In the genomic region with DNA sequence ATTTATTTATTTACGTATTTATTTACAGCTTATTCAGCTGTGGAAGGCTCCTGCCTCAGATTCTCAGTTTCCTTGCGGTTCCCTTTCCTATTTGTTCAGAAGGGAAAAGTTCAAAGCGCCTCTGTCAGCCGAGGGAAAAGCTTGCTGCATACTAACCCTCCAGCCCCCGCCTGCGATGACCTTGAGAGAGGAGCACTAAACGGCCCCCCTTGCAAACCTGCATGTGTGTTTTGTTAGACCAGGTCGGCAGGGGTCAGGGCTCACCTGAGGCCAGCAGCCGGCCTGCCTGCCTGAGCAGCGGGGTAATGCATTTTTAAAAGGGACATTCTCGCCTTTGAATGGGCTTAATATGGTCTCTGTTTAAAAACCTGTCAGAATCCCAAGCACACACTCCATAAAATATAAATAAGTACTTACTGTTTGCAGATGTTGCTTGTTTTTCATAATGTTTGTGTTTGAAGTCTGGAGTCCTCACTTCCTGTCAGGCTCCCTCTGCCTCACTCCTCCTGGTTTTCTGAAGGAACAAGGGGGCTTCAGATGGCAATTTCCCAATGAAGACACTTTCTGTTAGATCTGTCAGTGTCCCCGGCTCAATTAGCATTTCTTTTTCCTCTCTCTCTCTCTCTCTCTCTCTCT, we compare ENCODE assay signal across 8 mouse cellular contexts.
DNase-seq lines count a peak whose midpoint lies in the region; ATAC-seq and TF ChIP-seq lines count a peak whose summit lies in the region.

No protein-coding gene starts in this region.

- TF ChIP-seq CTCF in lung, adult 2 months (IDR thresholded peaks at IDR 0.05; ENCODE audit: insufficient read depth, low read length), result no peak

- peak; percentile 55; the same call in 1 of the 2 replicates for ATAC-seq in lung, embryonic 15.5 days (ENCODE audit: borderline replicate concordance, extremely low read depth, low FRiP score, low TSS enrichment)
- no peak for ATAC-seq in intestine, embryonic 14.5 days (replicated peaks; ENCODE audit: low FRiP score, low TSS enrichment, low read depth)
- ATAC-seq in liver, embryonic 13.5 days (ENCODE audit: low read depth), result no peak
- no peak for ATAC-seq in stomach, embryonic 16.5 days (ENCODE audit: insufficient read depth, low FRiP score)

- WGBS in lung, embryonic 15.5 days, result 8% methylated on average over 12 of the region's 12 CpGs
- 20% methylated on average over 12 of the region's 12 CpGs for WGBS in lung, adult 2 months
- 8% methylated on average over 12 of the region's 12 CpGs for WGBS in intestine, embryonic 14.5 days
- WGBS in liver, embryonic 13.5 days (ENCODE audit: insufficient replicate concordance), result 15% methylated on average over 12 of the region's 12 CpGs
- WGBS in stomach, embryonic 16.5 days, result 20% methylated on average over 12 of the region's 12 CpGs

- H3K9me3 ChIP-seq in lung, embryonic 15.5 days, result no peaks in the 10 kb centered on the region
- no peaks in the 10 kb centered on the region for H3K9me3 ChIP-seq in intestine, embryonic 14.5 days (ENCODE audit: control insufficient read depth, low read length)
- no peaks in the 10 kb centered on the region for H3K9me3 ChIP-seq in liver, embryonic 13.5 days (replicated peaks)
- H3K9me3 ChIP-seq in stomach, embryonic 16.5 days (replicated peaks; ENCODE audit: control insufficient read depth, low read length), result no peaks in the 10 kb centered on the region

- DNase-seq in lung, adult 2 months, result no peak
- peak; percentile 57 for DNase-seq in intestine, embryonic 14.5 days (ENCODE audit: low spot score)
- no peak for DNase-seq in liver, embryonic 13.5 days
- DNase-seq in cerebellum, adult 18-20 months, result no peak
- DNase-seq in thymus, adult 18-20 months, result no peak
- DNase-seq in frontal cortex, postnatal 25 days (ENCODE audit: low spot score in 2 of 2), result no peak

- H3K4me3 ChIP-seq in lung, embryonic 15.5 days, result peak overlapping the region; percentile 34
- H3K4me3 ChIP-seq in lung, adult 2 months (replicated peaks; ENCODE audit: extremely low read depth, low read depth, low read length), result no peak overlapping the region
- H3K4me3 ChIP-seq in intestine, embryonic 14.5 days (ENCODE audit: low read depth, low read length), result peak overlapping the region; percentile 27
- peak overlapping the region; percentile 29 for H3K4me3 ChIP-seq in liver, embryonic 13.5 days (replicated peaks)
- peak overlapping the region; percentile 42 for H3K4me3 ChIP-seq in stomach, embryonic 16.5 days (replicated peaks; ENCODE audit: low read length)

- H3K9ac ChIP-seq in lung, embryonic 15.5 days, result no peak overlapping the region
- peak overlapping the region; percentile 20; the same call in 1 of the 2 replicates for H3K9ac ChIP-seq in intestine, embryonic 14.5 days (ENCODE audit: low read length)
- H3K9ac ChIP-seq in liver, embryonic 13.5 days, result no peak overlapping the region
- peak overlapping the region; percentile 47; the same call in 1 of the 2 replicates for H3K9ac ChIP-seq in stomach, embryonic 16.5 days (ENCODE audit: low read length)

- TF ChIP-seq POLR2A in lung, adult 2 months (IDR thresholded peaks at IDR 0.05; ENCODE audit: borderline replicate concordance, extremely low read depth, low read depth, low read length), result no peak

- H3K27ac ChIP-seq in lung, embryonic 15.5 days, result no peak overlapping the region
- no peak overlapping the region for H3K27ac ChIP-seq in intestine, embryonic 14.5 days (ENCODE audit: low read depth)
- no peak overlapping the region for H3K27ac ChIP-seq in liver, embryonic 13.5 days
- no peak overlapping the region for H3K27ac ChIP-seq in stomach, embryonic 16.5 days (ENCODE audit: low read length)

- H3K36me3 ChIP-seq in lung, embryonic 15.5 days, result no peaks in the 10 kb centered on the region
- H3K36me3 ChIP-seq in intestine, embryonic 14.5 days (ENCODE audit: control insufficient read depth, insufficient read depth, low read length), result no peaks in the 10 kb centered on the region
- H3K36me3 ChIP-seq in liver, embryonic 13.5 days, result no peaks in the 10 kb centered on the region
- no peaks in the 10 kb centered on the region for H3K36me3 ChIP-seq in stomach, embryonic 16.5 days (ENCODE audit: control insufficient read depth, insufficient read depth, low read length)

- H3K4me1 ChIP-seq in lung, embryonic 15.5 days, result peaks cover 20% of the 10 kb centered on the region
- peaks cover 5% of the 10 kb centered on the region for H3K4me1 ChIP-seq in lung, adult 2 months (ENCODE audit: control insufficient read depth, insufficient read depth, low read length)
- H3K4me1 ChIP-seq in intestine, embryonic 14.5 days (replicated peaks; ENCODE audit: control insufficient read depth, insufficient read depth, low read length), result peaks cover 33% of the 10 kb centered on the region
- H3K4me1 ChIP-seq in liver, embryonic 13.5 days (replicated peaks), result peaks cover 45% of the 10 kb centered on the region
- peaks cover 9% of the 10 kb centered on the region for H3K4me1 ChIP-seq in stomach, embryonic 16.5 days (ENCODE audit: control insufficient read depth, insufficient read depth, low read length)

- H3K4me2 ChIP-seq in lung, embryonic 15.5 days, result peak overlapping the region; percentile 71
- H3K4me2 ChIP-seq in intestine, embryonic 14.5 days (ENCODE audit: low read length), result peak overlapping the region; percentile 47
- H3K4me2 ChIP-seq in liver, embryonic 13.5 days, result peak overlapping the region; percentile 63
- peak overlapping the region; percentile 58 for H3K4me2 ChIP-seq in stomach, embryonic 16.5 days (ENCODE audit: low read depth, low read length)

- H3K27me3 ChIP-seq in lung, embryonic 15.5 days, result peaks cover 52% of the 10 kb centered on the region
- peaks cover 27% of the 10 kb centered on the region for H3K27me3 ChIP-seq in intestine, embryonic 14.5 days (replicated peaks; ENCODE audit: control insufficient read depth, insufficient read depth, low read length)
- peaks cover 40% of the 10 kb centered on the region for H3K27me3 ChIP-seq in liver, embryonic 13.5 days
- peaks cover 8% of the 10 kb centered on the region for H3K27me3 ChIP-seq in stomach, embryonic 16.5 days (ENCODE audit: control insufficient read depth, insufficient read depth, low read length)

Comparison
In these comparisons a context has a peak if more than half of its experiments do, and no peak if none do; other contexts are left out.
1. H3K9ac ChIP-seq: peak in intestine, embryonic 14.5 days (single experiment) and stomach, embryonic 16.5 days (single experiment); none in lung, embryonic 15.5 days (single experiment) and liver, embryonic 13.5 days (single experiment).
2. Peak in every context shown above with its lines, with median percentiles within 50 percentile points of each other: H3K4me2 ChIP-seq.